Mouse (Mus musculus): ENCODE measurements at regions not wholly inside any gene's neighbourhood (a gene's known extent, or its start where the extent isn't known, plus 50 kb on each side); places are given as distances from the start of the nearest gene placed in this dataset.

- no peak for TF ChIP-seq MYC (IDR thresholded peaks at IDR 0.05; ENCODE audit: low read depth, low read length)
- no peak for TF ChIP-seq CTCF (conservative IDR thresholded peaks at IDR 0.05 in 1 of 2, IDR thresholded peaks at IDR 0.05 in 1 of 2; ENCODE audit: low read depth in 2 of 2, low read length in 2 of 2)
- TF ChIP-seq CHD2 (IDR thresholded peaks at IDR 0.05; ENCODE audit: low read length): no peak
- no peak for TF ChIP-seq POLR2A (IDR thresholded peaks at IDR 0.05; ENCODE audit: low read depth, low read length)
- no peak for TF ChIP-seq USF1 (IDR thresholded peaks at IDR 0.05; ENCODE audit: low read depth, low read length)
- TF ChIP-seq EP300 (IDR thresholded peaks at IDR 0.05; ENCODE audit: low read length): no peak
- no peak for TF ChIP-seq TCF12 (IDR thresholded peaks at IDR 0.05; ENCODE audit: low read depth, low read length)
- TF ChIP-seq ZC3H11A (IDR thresholded peaks at IDR 0.05; ENCODE audit: low read depth, low read length): no peak
- no peak for TF ChIP-seq ZNF384 (IDR thresholded peaks at IDR 0.05; ENCODE audit: low read depth, low read length)
- no peak for TF ChIP-seq HCFC1 (IDR thresholded peaks at IDR 0.05; ENCODE audit: low read depth, low read length)
- TF ChIP-seq ETS1 (conservative IDR thresholded peaks at IDR 0.05; ENCODE audit: low read depth, low read length): no peak
- TF ChIP-seq NELFE (IDR thresholded peaks at IDR 0.05; ENCODE audit: low read depth, low read length): no peak
- TF ChIP-seq ZMIZ1 (IDR thresholded peaks at IDR 0.05; ENCODE audit: low read depth, low read length): no peak
Observed at GRCm38 (mm10) chr1:137906883-137907282, 268.6 kb downstream of the Ptprc start.
